Mouse (Mus musculus): ENCODE measurements around the gene Mcoln2.

Gene Mcoln2

DNA sequence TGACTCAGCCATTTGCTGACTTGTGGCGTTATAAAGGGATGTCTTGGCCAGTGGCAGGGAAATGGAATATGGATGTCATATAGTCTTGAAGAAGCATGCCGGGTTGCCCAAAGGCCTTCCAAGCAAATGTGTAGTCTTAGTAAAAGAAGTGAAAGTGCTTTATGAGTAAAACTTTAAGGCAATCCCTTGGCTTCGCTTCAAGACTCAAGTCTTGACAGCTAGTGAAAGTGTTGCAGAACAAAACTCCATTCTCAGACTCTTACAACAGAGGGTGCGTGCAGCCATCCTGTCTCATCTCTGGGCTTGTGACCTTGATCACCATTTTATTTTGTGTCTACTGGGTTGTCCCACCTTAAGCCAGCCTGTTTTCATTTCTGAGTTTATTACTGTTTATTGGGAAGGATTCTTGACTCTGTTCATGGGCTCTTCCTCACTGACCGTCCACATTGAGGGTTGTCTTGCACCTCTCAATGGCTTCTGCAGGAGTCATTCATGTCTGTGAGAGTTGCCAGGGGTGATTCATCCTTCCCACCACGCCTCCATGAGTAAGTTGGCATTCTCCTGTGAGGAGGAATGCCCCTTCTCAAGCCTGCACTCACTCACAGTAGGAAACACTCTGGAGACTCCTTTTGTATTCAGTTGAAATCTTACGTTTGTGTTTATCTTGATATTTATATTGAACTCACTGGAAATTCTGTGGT lies 75.6 kb downstream of the Mcoln2 start:
- no peak for DNase-seq (ENCODE audit: low spot score in 2 of 2)

DNA sequence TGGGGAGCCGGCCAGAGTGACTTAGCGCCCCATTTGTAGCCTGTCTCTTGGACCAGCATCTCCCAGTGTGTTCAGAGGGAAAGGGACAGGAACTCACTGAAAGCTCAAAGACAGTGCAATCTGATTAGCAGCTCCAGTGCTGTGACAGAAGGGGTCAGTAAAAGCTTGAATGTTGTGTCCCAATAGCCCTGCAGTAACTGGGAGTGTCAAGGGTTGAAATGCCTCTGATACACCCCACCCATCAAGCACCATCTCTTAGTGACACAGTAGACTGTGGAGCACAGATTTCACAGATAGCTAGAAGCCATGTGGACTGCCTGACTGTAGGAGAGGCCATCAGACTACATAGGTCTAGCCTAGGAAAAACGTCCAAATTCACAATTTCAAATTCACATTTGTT lies 77.8 kb downstream of the Mcoln2 start:
- no peak for DNase-seq (ENCODE audit: low spot score in 2 of 2)

DNA sequence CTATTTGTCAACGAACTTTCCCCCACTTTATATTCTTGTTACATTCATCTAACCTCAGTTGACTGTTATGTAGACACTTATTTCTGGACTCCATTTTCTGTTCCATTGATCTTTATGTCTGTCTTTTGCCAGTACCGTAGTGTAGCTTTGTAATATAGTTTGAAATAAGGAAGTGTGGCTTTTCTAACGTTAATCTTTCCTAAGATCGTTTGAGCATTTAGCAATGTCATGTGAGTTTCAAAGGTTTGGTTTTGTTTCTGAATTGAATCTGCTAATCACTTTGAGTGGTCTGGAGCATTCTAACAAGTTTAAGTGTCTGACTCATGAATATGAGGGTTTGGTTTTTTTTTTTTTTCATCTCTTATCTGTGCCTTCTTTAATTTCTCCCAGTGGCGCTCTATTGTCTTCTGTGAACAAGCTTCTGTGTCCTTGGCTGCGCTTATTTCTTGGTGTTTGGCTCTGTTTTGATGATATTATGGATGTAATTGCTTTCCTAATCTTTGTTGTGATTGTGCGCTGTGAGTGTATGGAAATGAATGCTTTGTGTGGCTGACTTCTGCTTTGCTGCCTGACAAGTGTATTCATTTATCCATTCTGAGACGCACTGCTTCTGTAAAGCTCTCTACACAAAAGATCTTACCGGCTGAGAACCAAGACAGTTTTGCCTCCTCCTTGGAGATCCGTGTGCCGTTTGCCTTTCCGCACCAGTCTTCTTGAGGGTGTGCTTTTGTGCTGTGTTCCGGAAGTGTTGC lies 79.1 kb downstream of the Mcoln2 start:
- DNase-seq (ENCODE audit: low spot score in 2 of 2), result no peak

DNA sequence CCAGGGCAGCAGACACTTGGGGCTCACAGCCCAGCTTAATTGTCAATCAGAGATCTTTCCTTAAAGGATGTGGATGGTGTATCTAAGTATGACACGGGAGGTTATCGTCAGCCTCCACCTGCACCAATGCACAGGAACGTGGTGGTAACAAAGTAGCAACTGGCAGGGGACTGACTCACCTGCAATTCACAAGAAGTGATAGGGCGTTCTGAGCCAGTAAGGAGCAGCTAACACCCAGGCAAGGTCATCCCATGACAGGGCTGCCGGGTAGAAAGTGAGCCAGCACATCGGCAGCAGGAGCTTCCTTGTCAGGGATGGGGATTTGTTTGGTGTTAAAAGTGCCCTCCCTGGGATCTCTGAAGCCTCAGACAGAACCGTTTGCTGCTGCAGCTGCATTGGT lies 83.1 kb downstream of the Mcoln2 start:
- no peak for DNase-seq (ENCODE audit: low spot score in 2 of 2)

DNA sequence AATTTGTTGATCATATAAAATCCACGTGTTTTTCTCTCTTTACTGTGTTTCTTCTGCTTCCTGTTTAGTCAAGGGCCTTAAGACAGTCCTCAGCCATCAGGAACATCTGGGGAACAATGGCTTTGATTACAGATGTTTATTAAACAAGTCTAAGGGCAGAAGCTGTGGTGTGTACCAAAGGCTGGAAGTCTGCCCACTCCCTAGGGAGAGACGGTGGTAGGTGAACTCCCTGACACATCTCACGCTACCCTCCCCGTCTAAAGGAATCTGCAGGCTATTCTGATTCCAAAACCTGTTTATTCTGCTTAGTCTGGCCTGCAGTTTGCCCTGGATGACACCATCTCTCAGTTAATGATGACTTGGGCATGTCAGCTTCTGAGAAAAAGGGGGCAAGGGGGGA lies 84.1 kb downstream of the Mcoln2 start:
- no peak for DNase-seq (ENCODE audit: low spot score in 2 of 2)

DNA sequence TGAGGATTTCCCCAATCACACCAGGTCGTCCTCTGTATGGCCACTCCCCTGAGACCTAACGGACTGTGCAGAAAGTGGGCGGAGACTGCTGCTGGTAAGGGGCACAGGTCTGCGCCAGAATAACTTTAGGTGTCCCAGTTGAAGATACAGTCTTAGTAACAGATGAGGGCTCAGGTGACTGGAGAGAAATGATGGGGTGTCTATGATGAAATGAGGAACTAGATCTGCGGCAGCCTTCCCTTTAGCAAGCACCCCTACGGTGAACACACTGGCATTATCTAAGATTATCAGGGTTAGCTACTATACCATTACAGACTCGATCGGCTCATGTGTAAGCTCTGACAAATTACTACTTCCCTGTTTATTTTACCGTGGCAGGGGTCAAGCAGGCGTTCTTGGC lies 84.9 kb downstream of the Mcoln2 start:
- no peak for DNase-seq (ENCODE audit: low spot score in 2 of 2)

DNA sequence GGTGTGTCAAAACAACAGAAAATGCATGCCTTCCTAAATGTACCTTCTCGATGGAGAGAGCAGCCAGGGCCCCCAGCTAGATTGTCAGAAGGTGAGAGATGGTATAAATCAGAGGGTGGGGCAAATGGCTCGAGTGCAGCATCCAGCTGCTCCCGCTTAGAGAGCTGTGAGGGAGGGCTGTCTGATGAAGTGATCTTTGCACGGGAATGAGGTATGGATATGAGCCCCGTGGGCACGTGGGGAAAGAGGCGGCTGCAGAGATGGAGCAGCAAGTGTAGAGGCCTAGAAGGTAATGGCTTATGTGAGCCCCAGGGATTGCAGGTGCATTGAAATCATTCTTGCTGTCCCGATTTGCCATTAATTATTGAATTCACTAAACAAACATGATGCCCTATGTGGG lies 86.6 kb downstream of the Mcoln2 start:
- DNase-seq (ENCODE audit: low spot score in 2 of 2), result no peak

DNA sequence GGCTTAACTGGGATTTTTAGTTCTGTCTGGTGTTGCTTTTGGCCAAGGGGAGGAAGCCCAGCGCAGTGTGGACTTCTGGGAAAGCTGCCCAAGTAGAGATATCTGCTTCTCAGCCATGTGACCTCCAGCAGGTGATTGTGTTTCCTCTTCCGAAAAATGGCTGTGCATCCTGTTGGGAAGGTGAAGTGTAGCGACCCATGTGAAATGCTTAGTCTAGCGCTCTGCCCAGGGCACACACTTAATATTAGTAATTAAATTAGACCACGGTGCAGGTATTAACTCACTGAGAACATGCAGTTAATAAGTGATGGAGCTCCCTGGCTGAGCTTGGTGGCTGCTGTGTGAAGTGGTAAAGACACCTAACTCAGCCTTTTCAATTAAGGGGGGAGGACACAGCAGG lies 88.0 kb downstream of the Mcoln2 start:
- DNase-seq (ENCODE audit: low spot score in 2 of 2), result no peak

DNA sequence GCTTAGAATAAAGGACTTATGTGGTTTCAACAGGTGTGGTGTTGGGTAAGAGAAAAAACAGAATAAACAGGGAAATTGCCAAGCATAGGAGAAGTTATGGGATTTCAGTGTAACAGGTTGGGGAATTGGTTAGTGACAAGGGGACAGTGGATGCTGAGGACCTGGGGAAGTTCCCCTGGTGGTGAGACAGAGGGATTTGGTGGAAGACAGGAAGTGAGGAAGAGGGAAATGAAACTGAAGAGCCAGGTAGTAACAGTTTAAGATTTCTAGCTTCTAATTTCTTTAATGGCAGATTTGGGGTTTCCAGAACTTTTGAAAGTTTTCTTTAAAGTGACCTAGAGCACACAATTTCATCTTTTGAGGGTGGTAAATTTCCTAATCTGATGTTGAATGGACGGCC lies 95.0 kb downstream of the Mcoln2 start:
- DNase-seq (ENCODE audit: low spot score in 2 of 2), result no peak

Measured in spleen, postnatal 14 days (tissue).